Mouse (Mus musculus) kidney, embryonic 15.5 days (tissue): Measurements from ENCODE around the gene a. TPM values are rescaled to one million over a fixed set of nuclear protein-coding genes. Genes with fewer than 3 reads are reported as not detected.
A peak's percentile ranks its signal among the peaks of the same experiment; 100 is the strongest.

Source experiments
- ATAC-seq: fragments of 200-750 bp; cut with Nextera tagmentation; replicated peaks from 2 replicates; pipeline ENCODE4 v1.8.0; 2017; ENCODE audit warnings: moderate TSS enrichment; ENCODE audit not compliant: low FRiP score
- H3K27ac ChIP-seq: fragments of 300-500 bp; sonication (generic); 2 replicates; pipeline ENCODE4 v1.5.1; 2015; ENCODE audit warnings: mild to moderate bottlenecking, inconsistent platforms
- H3K27me3 ChIP-seq: fragments of 300-500 bp; sonication (generic); 2 replicates; pipeline ENCODE4 v1.6.1; 2015; ENCODE audit warnings: inconsistent platforms
- H3K36me3 ChIP-seq: fragments of 300-500 bp; sonication (generic); 2 replicates; pipeline ENCODE4 v1.6.1; 2015; ENCODE audit warnings: inconsistent platforms
- H3K4me1 ChIP-seq: fragments of 300-500 bp; sonication (generic); 2 replicates; pipeline ENCODE4 v1.6.1; 2015; ENCODE audit warnings: inconsistent platforms
- H3K4me2 ChIP-seq: fragments of 300-500 bp; sonication (generic); 2 replicates; pipeline ENCODE4 v1.6.1; 2015; ENCODE audit warnings: moderate library complexity, mild to moderate bottlenecking, inconsistent platforms
- H3K4me3 ChIP-seq: fragments of 300-500 bp; sonication (generic); replicated peaks from 2 replicates; pipeline ENCODE4 v1.5.1; 2015; ENCODE audit warnings: mild to moderate bottlenecking, inconsistent platforms
- H3K9ac ChIP-seq: fragments of 300-500 bp; sonication (generic); 2 replicates; pipeline ENCODE4 v1.6.1; 2015; ENCODE audit warnings: mild to moderate bottlenecking, inconsistent platforms
- H3K9me3 ChIP-seq: fragments of 300-500 bp; sonication (generic); replicated peaks from 2 replicates; pipeline ENCODE4 v1.6.1; 2016; ENCODE audit warnings: inconsistent platforms
- WGBS: fragments of 180-500 bp; shearing (Covaris S2); methylation state at CpG from one replicate; pipeline ENCODE4 v1.1.7; 2015; ENCODE audit warnings: mixed read lengths; 5-methylcytosine and 5-hydroxymethylcytosine counted together
- polyA plus RNA-seq: library from polyadenylated mRNA; unstranded; fragments of >200 nt; fragmentation: Nextera tagmentation; extraction: Ambion mirVana; gene quantifications from 2 replicates; pipeline ENCODE4 v1.2.1, GENCODE M21; 2015

The a gene
- polyA plus RNA-seq, result 0.66 and 0.91 TPM in 2 replicates

- Histone ChIP-seq H3K9ac (peak within 1 kb of the TSS; percentile 96), H3K36me3 (no peaks in the 10 kb centered on the region), H3K4me2 (peak within 1 kb of the TSS; percentile 62), H3K27me3 (peaks cover 3% of the 10 kb centered on the region; the same call in 1 of the 2 replicates), H3K27ac (peak within 1 kb of the TSS; percentile 99), H3K4me3 (peak within 1 kb of the TSS; percentile 96), H3K4me1 (peaks cover 36% of the 10 kb centered on the region), H3K9me3 (no peaks in the 10 kb centered on the region)
- WGBS, result under 1% methylated on average over 83 of the region's 89 CpGs
- peak; percentile 97 for ATAC-seq
Observed at GRCm38 (mm10) chr2:154790656-154791483, at the start of gene a, which contains the start of gene Raly. a (plus strand) TSS chr2:154791402. Raly (plus strand) TSS chr2:154791096.

- Histone ChIP-seq H3K36me3 (no peaks in the 10 kb centered on the region), H3K9me3 (no peaks in the 10 kb centered on the region), H3K4me2 (no peak overlapping the region; the same call in 1 of the 2 replicates), H3K27me3 (peaks cover 11% of the 10 kb centered on the region; the same call in 1 of the 2 replicates), H3K4me3 (no peak overlapping the region), H3K4me1 (peaks cover 22% of the 10 kb centered on the region), H3K9ac (no peak overlapping the region), H3K27ac (no peak overlapping the region)
- WGBS, result 27% methylated on average over 10 of the region's 10 CpGs
- ATAC-seq, result 0 out of 2 replicates have a peak, but pooled peaks have one; percentile 29
Observed at GRCm38 (mm10) chr2:154742911-154743819, 48.0 kb upstream of the a start.

- H3K4me2 ChIP-seq, result no peak overlapping the region
- 36% methylated on average over 4 of the region's 4 CpGs for WGBS
- no peak overlapping the region for H3K27ac ChIP-seq
- H3K9me3 ChIP-seq, result no peaks in the 10 kb centered on the region
- H3K4me3 ChIP-seq, result no peak overlapping the region
- H3K4me1 ChIP-seq, result peaks cover 20% of the 10 kb centered on the region
- no peak overlapping the region for H3K9ac ChIP-seq
- peaks cover 11% of the 10 kb centered on the region; the same call in 1 of the 2 replicates for H3K27me3 ChIP-seq
- no peaks in the 10 kb centered on the region for H3K36me3 ChIP-seq
- ATAC-seq, result no peak
Observed at GRCm38 (mm10) chr2:154743915-154744314, 47.3 kb upstream of the a start.

- no peak overlapping the region for H3K9ac ChIP-seq
- H3K4me1 ChIP-seq, result peaks cover 25% of the 10 kb centered on the region
- WGBS, result 96% methylated on average over 2 of the region's 2 CpGs
- H3K4me3 ChIP-seq, result no peak overlapping the region
- H3K4me2 ChIP-seq, result no peak overlapping the region
- no peaks in the 10 kb centered on the region for H3K9me3 ChIP-seq
- H3K27ac ChIP-seq, result no peak overlapping the region
- H3K27me3 ChIP-seq, result peaks cover 18% of the 10 kb centered on the region; the same call in 1 of the 2 replicates
- no peaks in the 10 kb centered on the region for H3K36me3 ChIP-seq
- no peak for ATAC-seq
Observed at GRCm38 (mm10) chr2:154748383-154748782, 42.8 kb upstream of the a start.

GRCm38 (mm10) chr2:154749046-154750036, 41.9 kb upstream of the a start:
- peak; percentile 49; the same call in 1 of the 2 replicates for ATAC-seq
- H3K27ac ChIP-seq, result no peak overlapping the region
- WGBS, result 46% methylated on average over 23 of the region's 23 CpGs

GRCm38 (mm10) chr2:154751924-154752323, 39.3 kb upstream of the a start:
- Histone ChIP-seq H3K9me3 (no peaks in the 10 kb centered on the region), H3K36me3 (no peaks in the 10 kb centered on the region), H3K4me3 (no peak overlapping the region), H3K27ac (no peak overlapping the region), H3K27me3 (peaks cover 8% of the 10 kb centered on the region; the same call in 1 of the 2 replicates), H3K9ac (no peak overlapping the region), H3K4me2 (no peak overlapping the region), H3K4me1 (peaks cover 18% of the 10 kb centered on the region)
- 58% methylated on average over 8 of the region's 8 CpGs for WGBS
- ATAC-seq, result no peak

More at GRCm38 (mm10) chr2:154749046-154750036, 41.9 kb upstream of the a start:
- no peaks in the 10 kb centered on the region for H3K9me3 ChIP-seq
- H3K4me2 ChIP-seq, result peak overlapping the region; percentile 18; the same call in 1 of the 2 replicates
- no peak overlapping the region for H3K9ac ChIP-seq
- H3K27me3 ChIP-seq, result peaks cover 18% of the 10 kb centered on the region; the same call in 1 of the 2 replicates
- no peak overlapping the region for H3K4me3 ChIP-seq
- no peaks in the 10 kb centered on the region for H3K36me3 ChIP-seq
- peaks cover 18% of the 10 kb centered on the region for H3K4me1 ChIP-seq

- WGBS, result 87% methylated on average over 2 of the region's 2 CpGs
- no peak overlapping the region for H3K9ac ChIP-seq
- no peaks in the 10 kb centered on the region for H3K9me3 ChIP-seq
- H3K36me3 ChIP-seq, result no peaks in the 10 kb centered on the region
- H3K4me1 ChIP-seq, result peaks cover 13% of the 10 kb centered on the region
- H3K4me3 ChIP-seq, result no peak overlapping the region
- no peak for ATAC-seq
- H3K27ac ChIP-seq, result no peak overlapping the region
- H3K27me3 ChIP-seq, result 0 out of 2 replicates have a peak, but pooled peaks cover 7% of the 10 kb centered on the region
- H3K4me2 ChIP-seq, result no peak overlapping the region
Observed at GRCm38 (mm10) chr2:154754068-154754560, 37.1 kb upstream of the a start.

GRCm38 (mm10) chr2:154755791-154756190, 35.4 kb upstream of the a start:
- Histone ChIP-seq H3K4me1 (0 out of 2 replicates have a peak, but pooled peaks cover 4% of the 10 kb centered on the region), H3K9me3 (no peaks in the 10 kb centered on the region), H3K27ac (no peak overlapping the region), H3K36me3 (no peaks in the 10 kb centered on the region), H3K4me2 (no peak overlapping the region), H3K27me3 (0 out of 2 replicates have a peak, but pooled peaks cover 7% of the 10 kb centered on the region), H3K4me3 (no peak overlapping the region), H3K9ac (no peak overlapping the region)
- ATAC-seq, result no peak
- WGBS, result 68% methylated on average over 6 of the region's 6 CpGs

- Histone ChIP-seq H3K4me1 (no peaks in the 10 kb centered on the region), H3K9ac (no peak overlapping the region), H3K4me3 (no peak overlapping the region), H3K27ac (no peak overlapping the region), H3K36me3 (no peaks in the 10 kb centered on the region), H3K27me3 (0 out of 2 replicates have a peak, but pooled peaks cover 3% of the 10 kb centered on the region), H3K9me3 (no peaks in the 10 kb centered on the region), H3K4me2 (no peak overlapping the region)
- no peak for ATAC-seq
- WGBS, result 79% methylated on average over 5 of the region's 5 CpGs
Observed at GRCm38 (mm10) chr2:154757691-154758090, 33.5 kb upstream of the a start.

- no peak overlapping the region for H3K9ac ChIP-seq
- ATAC-seq, result no peak
- H3K36me3 ChIP-seq, result no peaks in the 10 kb centered on the region
- no peak overlapping the region for H3K27ac ChIP-seq
- 89% methylated on average over 1 of the region's 1 CpGs for WGBS
- H3K4me1 ChIP-seq, result peaks cover 5% of the 10 kb centered on the region
- H3K4me3 ChIP-seq, result no peak overlapping the region
- H3K4me2 ChIP-seq, result no peak overlapping the region
- no peaks in the 10 kb centered on the region for H3K27me3 ChIP-seq
- H3K9me3 ChIP-seq, result no peaks in the 10 kb centered on the region
Observed at GRCm38 (mm10) chr2:154758454-154758853, 32.7 kb upstream of the a start.
